Mouse (Mus musculus) B cell, adult 2 months (primary cell): ENCODE results near the gene Gcnt1.
A peak's percentile ranks its signal among the peaks of the same experiment; 100 is the strongest.

Source experiments
- DNase-seq, 2 experiments: peaks; one replicate each; pipeline ENCODE4 v3.0.0; 2022

The Gcnt1 gene

GRCm38 (mm10) chr19:17372701-17373100 is at the start of gene Gcnt1:
Gcnt1 (minus strand) TSS chr19:17372844.
- no peak for DNase-seq

DNA sequence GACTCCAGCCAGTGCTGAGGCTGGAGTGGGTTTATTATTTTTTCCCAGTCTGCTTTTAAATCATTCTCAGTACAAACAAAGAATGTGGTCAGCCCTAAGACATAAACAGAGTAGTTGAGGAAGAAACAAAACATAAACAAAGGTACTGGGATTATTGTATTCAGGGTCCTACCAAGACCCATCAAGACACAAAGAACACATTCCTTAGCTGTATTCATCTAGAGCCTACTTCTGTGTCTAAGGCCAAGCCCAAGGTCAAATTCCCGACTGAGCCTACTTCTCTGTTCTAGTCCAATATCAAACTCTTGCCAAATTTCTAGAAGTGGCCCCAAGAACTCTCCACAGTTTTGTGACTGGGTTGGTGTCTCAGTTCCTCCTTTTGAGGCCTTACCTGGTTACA is 45.2 kb upstream of the Gcnt1 start:
- DNase-seq = no peak

DNA sequence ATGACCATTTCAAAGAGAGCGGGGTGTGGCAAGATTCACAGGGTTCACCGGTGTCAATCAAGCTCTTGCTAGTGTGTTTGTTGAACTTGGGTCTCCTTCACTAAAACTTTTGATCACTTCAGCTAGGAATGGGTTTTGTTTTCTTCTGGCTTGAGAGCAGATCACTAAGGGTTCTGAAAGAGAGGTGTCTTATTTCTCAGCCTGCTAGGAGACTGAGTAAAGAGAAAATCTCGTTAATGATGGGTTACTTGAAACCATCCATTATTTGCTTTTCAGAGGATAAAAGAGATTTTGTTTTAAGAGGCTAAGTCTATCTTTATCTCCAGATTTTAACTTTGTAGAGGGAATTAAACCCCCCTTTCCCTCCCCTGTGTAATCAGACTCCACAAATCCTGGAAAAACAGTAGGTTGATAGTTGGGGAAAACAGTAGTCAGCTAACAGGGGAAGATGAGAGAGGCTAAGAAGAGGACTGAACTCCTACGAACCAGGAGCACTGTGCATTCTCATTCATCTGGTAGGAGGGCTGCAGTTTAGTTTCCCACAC is 40.3 kb upstream of the Gcnt1 start:
- no peak for DNase-seq

DNA sequence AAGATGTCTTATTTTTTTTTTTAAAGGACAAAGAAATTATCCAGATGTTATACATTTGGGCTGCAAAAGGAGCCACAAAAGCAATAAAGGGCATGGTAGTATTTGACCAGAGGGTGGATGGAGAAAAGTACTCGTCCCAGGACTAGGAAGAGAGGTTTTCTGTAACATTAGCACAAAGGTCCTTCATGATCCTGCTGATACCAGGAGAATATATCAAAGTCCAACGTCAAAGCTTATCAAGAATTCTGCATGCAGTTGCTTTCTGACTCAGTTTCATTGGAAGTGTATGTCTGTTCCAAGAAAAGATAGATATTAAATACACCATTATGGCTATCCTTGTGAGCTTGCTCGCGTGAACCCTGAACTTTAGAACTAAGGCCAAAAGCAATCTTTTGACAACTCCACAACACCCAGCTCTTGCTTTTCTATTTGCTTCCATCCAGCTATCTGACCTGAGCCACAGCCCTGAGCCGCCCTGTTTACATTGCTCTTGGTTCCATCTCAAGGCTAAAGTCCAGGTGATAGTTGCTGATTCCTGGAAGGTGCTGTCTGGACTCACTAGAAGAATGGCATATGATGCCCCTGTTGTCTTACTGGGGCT is 37.9 kb upstream of the Gcnt1 start:
- no peak for DNase-seq

- no peak for DNase-seq
These were observed 36.7 kb upstream of the Gcnt1 start for GRCm38 (mm10) chr19:17409351-17409750.

DNA sequence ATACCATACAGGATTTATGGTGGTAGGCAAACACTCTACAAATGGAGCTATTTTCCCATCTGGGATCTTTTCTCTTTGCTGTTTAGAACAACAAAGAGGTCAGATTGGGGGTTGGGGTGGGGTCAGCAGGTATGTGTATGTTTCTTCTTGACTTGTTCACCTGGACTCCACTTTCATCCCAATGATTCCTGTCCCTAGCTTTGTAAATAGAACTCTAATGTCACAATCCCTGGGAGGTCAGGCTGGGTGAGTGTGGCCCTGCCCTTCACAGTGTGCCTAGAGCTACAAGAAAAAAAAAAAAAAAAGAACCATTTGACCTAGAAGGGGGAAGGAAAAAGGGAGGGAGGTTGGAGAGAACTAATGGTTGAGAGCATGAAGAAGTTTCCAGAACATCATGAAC is 35.9 kb upstream of the Gcnt1 start:
- DNase-seq = no peak

DNA sequence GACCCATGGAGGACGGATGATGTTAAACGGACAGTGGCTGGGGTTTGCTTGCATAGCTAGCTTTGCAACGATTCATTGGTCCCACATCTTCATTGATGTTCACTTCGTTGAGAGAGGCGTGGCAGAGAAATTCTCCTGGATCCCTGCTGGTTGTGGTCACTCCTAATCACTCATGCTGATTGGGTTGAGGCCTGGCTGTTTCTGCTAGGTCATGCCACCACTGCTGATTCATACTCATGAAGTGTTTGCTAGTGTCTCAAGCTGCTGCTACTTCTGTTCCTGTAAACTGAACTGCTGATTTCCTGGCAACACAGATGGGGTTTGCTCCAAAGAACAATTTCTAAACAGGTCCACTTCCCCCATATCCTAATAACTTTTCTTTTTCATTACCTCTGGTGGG is 34.2 kb upstream of the Gcnt1 start:
- no peak for DNase-seq

DNA sequence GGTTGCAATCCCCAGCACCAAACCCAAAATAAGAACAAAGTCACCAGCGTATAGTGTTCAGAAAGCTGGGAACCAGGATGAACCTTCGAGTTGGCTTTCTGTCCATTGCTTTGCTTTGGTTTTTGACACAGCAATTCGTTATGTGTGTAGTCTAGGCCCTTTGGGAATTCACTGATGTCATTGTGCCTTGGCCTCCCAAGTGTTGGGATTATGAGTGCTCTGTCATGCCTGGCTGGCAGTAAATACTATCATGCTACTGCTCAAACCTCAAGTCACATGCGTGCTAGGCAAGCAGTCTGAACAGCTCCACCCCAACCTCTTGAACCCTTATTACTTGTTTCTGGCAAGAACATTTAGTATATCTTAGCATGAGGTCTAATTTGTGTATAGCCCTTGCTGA is 30.5 kb upstream of the Gcnt1 start:
- no peak for DNase-seq

DNA sequence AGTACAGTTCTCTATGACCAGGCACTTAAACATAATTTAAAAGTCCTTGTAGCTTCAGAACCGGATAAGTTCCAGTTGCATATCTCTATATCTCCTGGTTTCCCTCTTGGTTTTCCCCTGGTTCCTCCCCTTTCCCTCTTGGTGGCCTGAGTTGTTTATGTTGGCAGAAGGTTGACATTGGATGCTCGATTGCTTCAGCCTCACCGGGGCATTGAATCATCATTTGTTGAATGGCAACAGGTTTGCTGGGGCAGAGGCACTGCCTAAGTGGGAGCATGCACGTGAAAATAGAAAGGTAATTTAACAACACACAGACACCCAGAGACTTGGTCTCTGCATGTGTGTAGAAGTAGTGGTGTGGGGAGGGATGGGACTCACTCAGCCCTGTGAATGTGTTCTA is 27.9 kb upstream of the Gcnt1 start:
- DNase-seq = no peak

DNA sequence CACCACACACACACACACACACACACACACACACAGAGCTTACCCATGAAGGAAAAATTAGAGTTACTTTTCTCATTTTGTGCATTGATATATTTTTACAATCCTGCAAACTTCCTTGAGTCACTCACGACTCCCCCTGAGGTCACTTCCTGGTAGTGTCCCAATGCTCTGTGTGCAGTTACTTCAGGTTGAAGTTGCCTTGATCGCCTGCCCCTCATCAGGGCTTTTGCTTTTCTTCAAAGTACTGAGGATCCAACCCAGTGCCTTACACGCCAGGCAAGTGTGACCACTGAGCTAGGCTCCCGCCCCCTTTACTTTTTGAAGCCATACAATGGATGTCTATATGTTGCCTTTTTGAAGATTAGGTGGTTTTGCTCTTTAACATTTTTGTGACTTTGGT is 27.3 kb upstream of the Gcnt1 start:
- DNase-seq = no peak

GRCm38 (mm10) chr19:17397922-17398321 is 25.3 kb upstream of the Gcnt1 start:
- DNase-seq = no peak

DNA sequence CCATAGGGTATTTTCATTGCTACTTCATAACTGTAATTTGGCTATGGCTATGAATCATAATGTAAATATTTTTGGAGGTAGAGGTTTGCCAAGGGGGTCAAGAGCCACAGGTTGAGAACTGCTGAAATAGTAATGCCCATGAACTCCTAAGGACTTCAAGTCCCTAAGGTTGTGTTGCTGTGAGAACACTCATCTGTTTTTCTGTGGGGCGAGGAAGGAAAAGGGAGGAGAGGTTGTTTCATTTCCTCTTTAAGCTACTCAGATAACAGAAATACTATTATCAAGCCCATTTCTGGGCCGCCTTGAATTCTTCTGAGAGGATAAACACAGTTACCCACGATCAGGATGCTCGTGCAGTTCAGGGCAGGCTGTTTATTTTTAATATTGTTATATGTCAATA is 24.2 kb upstream of the Gcnt1 start:
- peak; percentile 41 to 45 for DNase-seq

- peak; percentile 97 for DNase-seq
These were observed 21.4 kb upstream of the Gcnt1 start, which contains the start of gene Rfk for GRCm38 (mm10) chr19:17393841-17394591. Rfk (plus strand) TSS chr19:17394043.

DNA sequence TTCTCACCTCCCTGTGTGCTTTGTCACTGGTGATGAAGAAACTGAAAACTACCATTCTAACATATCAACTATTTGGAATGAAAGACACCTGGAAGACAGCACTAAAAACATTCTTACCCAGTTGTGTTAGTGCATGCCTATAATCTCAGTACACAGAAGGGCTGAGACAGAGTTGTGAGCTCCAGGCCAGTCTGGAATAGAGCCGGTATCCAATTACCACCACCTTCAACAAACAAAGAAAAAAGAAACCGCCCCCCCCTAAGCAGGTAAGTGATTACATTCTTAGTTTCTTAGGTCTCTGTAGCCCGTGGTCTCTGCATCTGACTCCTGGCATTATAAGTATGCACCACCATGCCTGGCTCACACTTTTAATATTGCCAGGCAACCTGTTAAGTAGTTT is 20.2 kb upstream of the Gcnt1 start:
- no peak for DNase-seq

DNA sequence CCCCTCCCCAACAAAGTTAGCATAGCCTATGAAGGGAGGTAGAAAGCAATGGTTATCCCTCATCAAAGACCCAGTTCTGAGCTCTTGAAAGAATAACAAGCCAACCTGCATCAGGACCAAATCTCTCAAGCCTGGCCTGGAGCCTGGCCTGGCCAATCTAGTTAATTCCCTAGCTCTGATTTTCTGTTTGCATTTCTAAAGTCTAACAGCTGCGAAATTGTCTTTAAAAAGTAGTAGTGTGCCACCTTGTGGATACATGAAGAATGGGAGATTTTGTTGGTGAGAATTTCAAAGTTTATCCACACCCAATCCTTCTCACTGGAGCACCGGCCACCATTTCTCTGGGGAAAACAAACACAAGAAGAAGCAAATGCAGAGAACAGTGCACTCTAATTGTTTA is 15.8 kb upstream of the Gcnt1 start:
- peak; percentile 30 to 33 for DNase-seq

- no peak for DNase-seq
These were observed 13.8 kb upstream of the Gcnt1 start for GRCm38 (mm10) chr19:17386424-17386823.

DNA sequence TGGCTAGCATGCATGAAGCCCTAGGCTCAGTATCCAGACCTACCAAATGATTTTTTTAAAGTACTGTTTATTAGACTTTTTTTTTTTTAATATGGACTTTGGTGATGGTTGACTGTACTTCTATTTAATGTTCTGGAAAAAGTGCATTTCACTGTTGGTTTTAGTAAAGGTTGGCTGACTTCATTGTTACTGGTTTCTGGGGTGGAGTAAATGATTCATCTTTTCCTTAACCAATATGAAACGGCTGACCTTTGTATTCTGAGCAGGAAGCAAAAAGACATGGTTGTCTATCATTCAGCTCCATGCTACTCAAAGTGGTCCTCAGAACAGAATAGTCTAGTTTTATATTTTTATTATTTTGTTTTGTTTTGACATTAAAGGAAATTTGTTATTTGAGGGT is 12.8 kb upstream of the Gcnt1 start:
- no peak for DNase-seq

GRCm38 (mm10) chr19:17385022-17385421 is 12.4 kb upstream of the Gcnt1 start:
- no peak for DNase-seq

GRCm38 (mm10) chr19:17382807-17383397 is 10.3 kb upstream of the Gcnt1 start:
- DNase-seq = no peak

GRCm38 (mm10) chr19:17380549-17380948 is 7.9 kb upstream of the Gcnt1 start:
- DNase-seq = no peak

- no peak for DNase-seq
These were observed 6.2 kb upstream of the Gcnt1 start for GRCm38 (mm10) chr19:17378845-17379244.

DNA sequence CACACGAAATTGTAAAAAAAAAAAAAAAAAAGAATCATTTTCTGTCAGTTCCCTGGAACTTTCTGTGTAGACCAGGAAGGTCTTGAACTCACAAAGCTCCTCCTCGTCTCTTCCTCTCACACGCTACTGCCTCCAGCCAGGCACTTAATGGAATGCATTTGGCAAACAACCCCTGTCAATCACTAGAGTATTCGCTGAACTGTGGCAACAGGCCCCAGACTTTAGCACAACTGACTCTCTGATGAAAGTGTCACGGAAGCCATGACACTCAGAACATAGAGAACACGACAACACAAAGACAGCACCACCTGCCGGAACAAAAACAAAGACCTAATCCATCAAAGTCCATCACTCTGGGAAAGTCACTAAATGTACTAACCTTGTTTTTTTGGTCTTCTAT is 3.1 kb downstream of the Gcnt1 start:
- no peak for DNase-seq

DNA sequence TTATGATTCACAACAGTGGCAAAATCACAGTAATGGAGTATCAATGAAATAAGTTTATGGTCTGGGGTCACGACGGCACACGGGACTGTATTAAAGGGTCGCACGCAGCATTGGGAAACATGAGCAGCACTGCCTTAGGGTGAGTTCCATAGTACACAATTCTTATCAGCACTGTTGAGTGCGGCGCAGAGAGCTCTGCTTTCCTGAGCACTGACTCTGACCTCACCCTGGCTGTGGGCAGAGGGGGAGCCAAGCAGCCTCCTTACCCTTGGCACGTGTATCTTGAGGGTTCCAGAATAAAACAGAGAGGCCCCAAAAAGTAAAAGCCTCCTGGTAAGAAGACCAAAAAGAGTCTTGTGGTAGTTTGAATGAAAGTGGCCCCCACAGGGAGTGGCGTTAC is 4.1 kb downstream of the Gcnt1 start:
- DNase-seq = no peak
